Mouse (Mus musculus): Measurements from ENCODE around the gene Dync1i1. TPM values are rescaled to one million over a fixed set of nuclear protein-coding genes. Genes with fewer than 3 reads are reported as not detected.

Gene Dync1i1
- total and polyA plus RNA-seq, 3 experiments = 0.41 to 0.43 (median 0.42) TPM

GRCm38 (mm10) chr6:5935587-5936353 is 210.3 kb downstream of the Dync1i1 start:
- WGBS = 86% methylated on average over 8 of the region's 8 CpGs
- TF ChIP-seq CTCF (IDR thresholded peaks at IDR 0.05) (no peak), POLR2A (IDR thresholded peaks at IDR 0.05; ENCODE audit: insufficient read depth, low read depth, low read length) (no peak), EP300 (IDR thresholded peaks at IDR 0.05; ENCODE audit: insufficient read depth, low read depth, low read length) (no peak)
- intact Hi-C loops (cut with DNase I) = no loop called here
- Histone ChIP-seq H3K27ac (no peak overlapping the region), H3K36me3 (ENCODE audit: control insufficient read depth, insufficient read depth, low read length) (no peaks in the 10 kb centered on the region), H3K79me2 (replicated peaks; ENCODE audit: control insufficient read depth, insufficient read depth, low read length) (no peaks in the 10 kb centered on the region), H3K4me3 (no peak overlapping the region), H3K4me1 (ENCODE audit: control insufficient read depth, insufficient read depth, low read length) (no peaks in the 10 kb centered on the region), H3K27me3 (ENCODE audit: control insufficient read depth, insufficient read depth, low read length) (no peaks in the 10 kb centered on the region), H3K9ac (ENCODE audit: low read depth, low read length) (no peak overlapping the region)
- DNase-seq = no peak

- H3K79me2 ChIP-seq (replicated peaks; ENCODE audit: control insufficient read depth, insufficient read depth, low read length) = no peaks in the 10 kb centered on the region
- intact Hi-C loops (cut with DNase I) = no loop called here
- no peaks in the 10 kb centered on the region for H3K36me3 ChIP-seq (ENCODE audit: control insufficient read depth, insufficient read depth, low read length)
- WGBS = 82% methylated on average over 9 of the region's 9 CpGs
- no peak for DNase-seq
- H3K27ac ChIP-seq = no peak overlapping the region
- H3K4me3 ChIP-seq = no peak overlapping the region
- no peaks in the 10 kb centered on the region for H3K4me1 ChIP-seq (ENCODE audit: control insufficient read depth, insufficient read depth, low read length)
- TF ChIP-seq EP300 (IDR thresholded peaks at IDR 0.05; ENCODE audit: insufficient read depth, low read depth, low read length) = no peak
- no peak for TF ChIP-seq CTCF (IDR thresholded peaks at IDR 0.05)
- TF ChIP-seq POLR2A (IDR thresholded peaks at IDR 0.05; ENCODE audit: insufficient read depth, low read depth, low read length) = no peak
- no peaks in the 10 kb centered on the region for H3K27me3 ChIP-seq (ENCODE audit: control insufficient read depth, insufficient read depth, low read length)
- no peak overlapping the region for H3K9ac ChIP-seq (ENCODE audit: low read depth, low read length)
Observed at GRCm38 (mm10) chr6:5949812-5950392, 224.5 kb downstream of the Dync1i1 start.

- WGBS = 80% methylated on average over 10 of the region's 10 CpGs
- no peaks in the 10 kb centered on the region for H3K27me3 ChIP-seq (ENCODE audit: control insufficient read depth, insufficient read depth, low read length)
- intact Hi-C loops (cut with DNase I) = no loop called here
Observed at GRCm38 (mm10) chr6:5956316-5956913, 231.0 kb downstream of the Dync1i1 start.

GRCm38 (mm10) chr6:5960728-5961127 is 235.3 kb downstream of the Dync1i1 start:
- no peak for TF ChIP-seq POLR2A (IDR thresholded peaks at IDR 0.05; ENCODE audit: insufficient read depth, low read depth, low read length)
- TF ChIP-seq EP300 (IDR thresholded peaks at IDR 0.05; ENCODE audit: insufficient read depth, low read depth, low read length) = no peak
- TF ChIP-seq CTCF (IDR thresholded peaks at IDR 0.05) = no peak
- intact Hi-C loops (cut with DNase I) = no loop called here
- no peak for DNase-seq

More at GRCm38 (mm10) chr6:5956316-5956913, 231.0 kb downstream of the Dync1i1 start:
- TF ChIP-seq EP300 (IDR thresholded peaks at IDR 0.05; ENCODE audit: insufficient read depth, low read depth, low read length) (no peak), POLR2A (IDR thresholded peaks at IDR 0.05; ENCODE audit: insufficient read depth, low read depth, low read length) (no peak), CTCF (IDR thresholded peaks at IDR 0.05) (no peak)
- Histone ChIP-seq H3K9ac (ENCODE audit: low read depth, low read length) (no peak overlapping the region), H3K4me3 (no peak overlapping the region), H3K36me3 (ENCODE audit: control insufficient read depth, insufficient read depth, low read length) (no peaks in the 10 kb centered on the region), H3K79me2 (replicated peaks; ENCODE audit: control insufficient read depth, insufficient read depth, low read length) (no peaks in the 10 kb centered on the region), H3K27ac (no peak overlapping the region), H3K4me1 (ENCODE audit: control insufficient read depth, insufficient read depth, low read length) (no peaks in the 10 kb centered on the region)
- DNase-seq = no peak

GRCm38 (mm10) chr6:5961960-5962359 is 236.5 kb downstream of the Dync1i1 start:
- Histone ChIP-seq H3K4me1 (ENCODE audit: control insufficient read depth, insufficient read depth, low read length) (no peaks in the 10 kb centered on the region), H3K4me3 (no peak overlapping the region), H3K27ac (no peak overlapping the region), H3K79me2 (replicated peaks; ENCODE audit: control insufficient read depth, insufficient read depth, low read length) (no peaks in the 10 kb centered on the region), H3K27me3 (ENCODE audit: control insufficient read depth, insufficient read depth, low read length) (no peaks in the 10 kb centered on the region; the same call in 1 of the 2 replicates), H3K36me3 (ENCODE audit: control insufficient read depth, insufficient read depth, low read length) (no peaks in the 10 kb centered on the region), H3K9ac (ENCODE audit: low read depth, low read length) (no peak overlapping the region)
- no peak for DNase-seq
- 90% methylated on average over 3 of the region's 3 CpGs for WGBS
- intact Hi-C loops (cut with DNase I) = no loop called here
- no peak for TF ChIP-seq CTCF (IDR thresholded peaks at IDR 0.05)
- no peak for TF ChIP-seq POLR2A (IDR thresholded peaks at IDR 0.05; ENCODE audit: insufficient read depth, low read depth, low read length)
- no peak for TF ChIP-seq EP300 (IDR thresholded peaks at IDR 0.05; ENCODE audit: insufficient read depth, low read depth, low read length)

More at GRCm38 (mm10) chr6:5960728-5961127, 235.3 kb downstream of the Dync1i1 start:
- H3K36me3 ChIP-seq (ENCODE audit: control insufficient read depth, insufficient read depth, low read length) = no peaks in the 10 kb centered on the region
- H3K4me3 ChIP-seq = no peak overlapping the region
- H3K27me3 ChIP-seq (ENCODE audit: control insufficient read depth, insufficient read depth, low read length) = no peaks in the 10 kb centered on the region; the same call in 1 of the 2 replicates
- no peaks in the 10 kb centered on the region for H3K79me2 ChIP-seq (replicated peaks; ENCODE audit: control insufficient read depth, insufficient read depth, low read length)
- H3K4me1 ChIP-seq (ENCODE audit: control insufficient read depth, insufficient read depth, low read length) = no peaks in the 10 kb centered on the region
- no peak overlapping the region for H3K27ac ChIP-seq
- H3K9ac ChIP-seq (ENCODE audit: low read depth, low read length) = no peak overlapping the region
- WGBS = 78% methylated on average over 4 of the region's 4 CpGs
